Mouse (Mus musculus) embryonic facial prominence, embryonic 11.5 days (tissue): ENCODE data around the gene Pou2f1. TPM values are rescaled to one million over a fixed set of nuclear protein-coding genes. Genes with fewer than 3 reads are reported as not detected.

Source experiments
- ATAC-seq: fragments of 200-750 bp; cut with Nextera tagmentation; replicated peaks from 2 replicates; pipeline ENCODE4 v1.8.0; 2017; ENCODE audit warnings: low read depth; ENCODE audit not compliant: insufficient number of reproducible peaks, low FRiP score, low TSS enrichment
- DNase-seq: peaks from one replicate; pipeline ENCODE4 v3.0.0-alpha.2; 2015; ENCODE audit warnings: low spot score
- H3K27ac ChIP-seq: fragments of 300-500 bp; sonication (generic); replicated peaks from 2 replicates; pipeline ENCODE4 v1.5.1; 2014; ENCODE audit warnings: mild to moderate bottlenecking, low read depth, low read length, control low read depth
- H3K27me3 ChIP-seq: fragments of 300-500 bp; sonication (generic); 2 replicates; pipeline ENCODE4 v1.6.1; 2014; ENCODE audit warnings: mild to moderate bottlenecking, low read length, moderate library complexity, mixed read lengths; ENCODE audit not compliant: control insufficient read depth, insufficient read depth
- H3K36me3 ChIP-seq: fragments of 300-500 bp; sonication (generic); replicated peaks from 2 replicates; pipeline ENCODE4 v1.6.1; 2014; ENCODE audit warnings: low read depth, mild to moderate bottlenecking, low read length, moderate library complexity, mixed read lengths; ENCODE audit not compliant: control insufficient read depth, insufficient read depth
- H3K4me1 ChIP-seq: fragments of 300-500 bp; sonication (generic); 2 replicates; pipeline ENCODE4 v1.6.1; 2014; ENCODE audit warnings: low read length, mixed read lengths; ENCODE audit not compliant: control insufficient read depth, insufficient read depth
- H3K4me2 ChIP-seq: fragments of 300-500 bp; sonication (generic); 2 replicates; pipeline ENCODE4 v1.6.1; 2014; ENCODE audit warnings: low read depth, mild to moderate bottlenecking, control low read depth, low read length, moderate library complexity
- H3K4me3 ChIP-seq: fragments of 300-500 bp; sonication (generic); 2 replicates; pipeline ENCODE4 v1.5.1; 2014; ENCODE audit warnings: low read depth, low read length, control low read depth
- H3K9ac ChIP-seq: fragments of 300-500 bp; sonication (generic); replicated peaks from 2 replicates; pipeline ENCODE4 v1.6.1; 2014; ENCODE audit warnings: mild to moderate bottlenecking, control low read depth, low read length
- H3K9me3 ChIP-seq: fragments of 300-500 bp; sonication (generic); replicated peaks from 2 replicates; pipeline ENCODE4 v1.6.1; 2016; ENCODE audit warnings: mild to moderate bottlenecking, low read length, inconsistent platforms, mixed read lengths; ENCODE audit not compliant: control insufficient read depth
- WGBS: fragments of 180-500 bp; shearing (Covaris S2); extraction: QIAGEN DNeasy Blood & Tissue Kit; methylation state at CpG from one replicate; pipeline ENCODE4 v1.1.7; 2014; 5-methylcytosine and 5-hydroxymethylcytosine counted together
- polyA plus RNA-seq: library from polyadenylated mRNA; unstranded; fragments of >200 nt; fragmentation: Nextera tagmentation; extraction: Ambion mirVana; gene quantifications from 2 replicates; pipeline ENCODE4 v1.2.1, GENCODE M21; 2014

Pou2f1 gene
- polyA plus RNA-seq, 1 experiment from 2014 or later, result 22.8 TPM

DNA sequence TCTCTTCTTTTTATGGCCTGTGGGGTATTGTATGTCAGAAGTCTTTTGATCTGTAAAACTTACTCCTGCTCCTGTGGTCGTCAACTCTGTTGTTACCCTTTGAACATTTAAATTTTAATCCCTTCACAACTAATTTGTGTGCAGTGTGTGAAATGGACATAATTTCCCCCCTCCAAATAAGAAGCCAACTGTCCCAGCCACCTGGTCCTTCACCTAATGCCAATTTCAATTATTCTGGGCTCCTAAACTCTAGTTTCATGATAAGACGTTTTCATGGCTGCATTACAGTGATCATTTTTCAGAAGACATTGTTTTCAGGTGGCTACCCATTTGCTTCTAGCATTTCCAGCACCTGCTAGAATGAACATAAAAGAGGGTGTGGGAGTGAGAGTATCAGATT, 13.9 kb downstream of the Pou2f1 start:
- DNase-seq (no peak), ATAC-seq (no peak)
- H3K4me2 ChIP-seq, result no peak overlapping the region
- H3K27ac ChIP-seq, result no peak overlapping the region
- WGBS, result 82% methylated on average over 2 of the region's 2 CpGs
- H3K9ac ChIP-seq, result no peak overlapping the region
- no peak overlapping the region for H3K4me3 ChIP-seq
- H3K36me3 ChIP-seq, result no peaks in the 10 kb centered on the region
- H3K4me1 ChIP-seq, result no peaks in the 10 kb centered on the region
- H3K27me3 ChIP-seq, result no peaks in the 10 kb centered on the region
- no peaks in the 10 kb centered on the region for H3K9me3 ChIP-seq

DNA sequence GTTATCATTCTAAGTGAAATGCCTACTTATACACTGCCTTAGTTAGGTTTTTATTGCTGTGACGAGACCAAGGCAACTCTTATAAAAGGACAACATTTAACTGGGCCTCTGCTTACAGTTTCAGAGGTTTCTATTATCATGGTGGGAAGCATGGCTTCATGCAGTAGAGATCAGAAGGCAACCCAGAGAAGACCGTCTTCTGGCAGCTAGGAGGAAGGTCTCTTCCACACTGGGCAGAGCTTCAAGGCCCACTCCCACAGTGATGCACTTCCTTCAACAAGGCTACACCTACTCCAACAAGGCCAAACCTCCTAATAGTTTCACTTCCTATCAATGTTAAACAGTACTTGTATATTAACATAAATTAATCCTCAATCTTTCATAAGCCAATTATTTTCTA, 14.4 kb downstream of the Pou2f1 start:
- no peak for DNase-seq
- no peaks in the 10 kb centered on the region for H3K27me3 ChIP-seq
- H3K9me3 ChIP-seq, result no peaks in the 10 kb centered on the region
- no peak overlapping the region for H3K4me2 ChIP-seq
- no peak overlapping the region for H3K27ac ChIP-seq
- H3K4me3 ChIP-seq, result no peak overlapping the region
- ATAC-seq, result no peak
- H3K36me3 ChIP-seq, result no peaks in the 10 kb centered on the region
- H3K9ac ChIP-seq, result no peak overlapping the region
- no peaks in the 10 kb centered on the region for H3K4me1 ChIP-seq
- WGBS, result 92% methylated on average over 2 of the region's 2 CpGs

DNA sequence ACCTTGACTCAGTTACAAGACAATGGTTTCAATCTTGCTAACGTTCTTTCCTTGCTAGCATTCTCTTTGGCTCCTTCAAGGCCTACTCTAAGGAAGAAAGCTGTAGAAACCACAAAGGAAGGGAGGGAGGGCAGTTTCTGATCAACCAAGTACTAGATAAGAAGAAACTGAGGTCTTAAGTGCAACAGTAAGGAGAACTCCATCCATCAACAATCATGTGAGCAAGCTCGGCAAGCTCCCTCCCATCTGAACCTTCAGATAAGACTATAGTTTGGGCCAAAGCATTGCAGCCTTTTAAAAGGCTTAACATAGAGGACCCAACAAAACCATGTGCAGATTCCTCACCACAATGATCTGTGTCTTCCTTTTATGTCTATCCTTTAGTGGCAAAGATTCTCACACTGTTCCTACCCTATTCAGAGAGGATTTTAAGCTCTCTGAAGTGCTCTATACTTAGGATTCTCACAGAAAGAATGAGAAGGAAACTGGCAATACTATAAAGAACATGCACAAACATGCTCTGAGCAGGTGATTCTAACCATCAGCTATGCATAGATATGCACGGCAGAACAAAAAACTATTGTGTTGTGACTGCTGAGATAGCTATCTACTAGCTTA, 16.6 kb downstream of the Pou2f1 start:
- WGBS, result 81% methylated on average over 3 of the region's 3 CpGs
- Histone ChIP-seq H3K4me1 (no peaks in the 10 kb centered on the region), H3K4me3 (no peak overlapping the region), H3K4me2 (no peak overlapping the region), H3K9ac (no peak overlapping the region), H3K36me3 (no peaks in the 10 kb centered on the region), H3K27me3 (no peaks in the 10 kb centered on the region), H3K27ac (no peak overlapping the region), H3K9me3 (no peaks in the 10 kb centered on the region)
- ATAC-seq (no peak), DNase-seq (no peak)

DNA sequence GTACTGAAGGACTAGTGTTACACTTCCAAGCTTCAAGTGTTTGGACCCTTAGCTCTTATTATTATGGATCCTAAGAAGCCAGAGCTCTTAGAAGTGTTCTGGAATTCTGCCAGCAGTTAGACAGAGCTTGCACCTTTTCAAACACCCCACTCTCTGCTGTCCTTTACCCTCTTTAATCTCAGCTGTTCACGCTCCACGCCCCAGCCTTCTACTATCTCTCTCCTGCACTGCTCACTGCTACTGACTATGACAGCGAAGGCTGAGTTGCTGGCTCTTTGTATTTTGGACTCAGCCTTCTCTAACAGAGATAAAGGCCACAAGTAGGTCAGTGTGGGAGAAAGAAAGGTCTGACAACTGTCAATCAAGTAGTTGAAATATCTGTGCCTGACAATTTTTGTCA, 17.3 kb downstream of the Pou2f1 start:
- 95% methylated on average over 3 of the region's 3 CpGs for WGBS
- H3K9ac ChIP-seq, result no peak overlapping the region
- H3K36me3 ChIP-seq, result no peaks in the 10 kb centered on the region
- ATAC-seq (no peak), DNase-seq (no peak)
- H3K4me1 ChIP-seq, result no peaks in the 10 kb centered on the region
- no peak overlapping the region for H3K4me2 ChIP-seq
- H3K9me3 ChIP-seq, result no peaks in the 10 kb centered on the region
- no peaks in the 10 kb centered on the region for H3K27me3 ChIP-seq
- no peak overlapping the region for H3K27ac ChIP-seq
- H3K4me3 ChIP-seq, result no peak overlapping the region

DNA sequence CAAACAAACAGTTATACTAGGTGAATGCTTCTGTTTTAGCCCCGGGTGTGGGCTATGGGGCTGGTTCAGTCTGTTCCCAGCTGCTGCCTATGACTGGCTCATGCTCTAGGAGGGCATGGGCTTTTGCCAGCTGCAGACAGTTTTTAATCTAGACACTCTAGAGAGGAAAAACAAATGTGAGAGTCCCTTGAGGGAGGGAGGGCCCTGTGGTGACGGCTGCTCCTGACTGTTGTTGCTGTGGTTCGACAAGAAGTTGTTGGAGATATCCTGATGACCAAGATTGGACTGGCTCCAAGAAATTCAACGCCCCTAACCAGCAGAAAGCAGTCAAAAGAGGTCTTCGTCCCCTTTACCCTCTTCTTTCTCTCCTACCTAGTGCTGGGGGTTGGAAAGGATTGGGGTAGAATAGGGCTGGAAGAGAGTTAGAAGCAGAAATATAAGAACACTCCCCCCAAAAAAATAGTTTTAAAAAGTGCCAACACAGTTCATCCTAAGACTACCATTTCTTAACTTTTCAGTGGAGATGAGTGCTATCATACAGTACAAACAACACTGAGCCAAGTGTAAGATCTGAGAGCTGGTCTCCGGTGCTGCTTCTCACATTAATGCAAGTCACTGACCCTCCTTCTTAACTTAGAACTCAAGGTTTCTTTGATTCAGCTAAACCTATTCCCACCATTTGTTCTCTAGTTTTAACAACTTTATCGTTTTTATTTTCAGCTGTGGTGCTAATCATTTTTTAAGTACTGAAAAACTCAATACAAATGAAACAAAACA, 25.6 kb downstream of the Pou2f1 start:
- 75% methylated on average over 7 of the region's 7 CpGs for WGBS
- Histone ChIP-seq H3K27me3 (no peaks in the 10 kb centered on the region), H3K9me3 (no peaks in the 10 kb centered on the region), H3K4me1 (no peaks in the 10 kb centered on the region), H3K4me3 (no peak overlapping the region), H3K9ac (no peak overlapping the region), H3K27ac (no peak overlapping the region), H3K36me3 (no peaks in the 10 kb centered on the region), H3K4me2 (no peak overlapping the region)
- DNase-seq (no peak), ATAC-seq (no peak)

DNA sequence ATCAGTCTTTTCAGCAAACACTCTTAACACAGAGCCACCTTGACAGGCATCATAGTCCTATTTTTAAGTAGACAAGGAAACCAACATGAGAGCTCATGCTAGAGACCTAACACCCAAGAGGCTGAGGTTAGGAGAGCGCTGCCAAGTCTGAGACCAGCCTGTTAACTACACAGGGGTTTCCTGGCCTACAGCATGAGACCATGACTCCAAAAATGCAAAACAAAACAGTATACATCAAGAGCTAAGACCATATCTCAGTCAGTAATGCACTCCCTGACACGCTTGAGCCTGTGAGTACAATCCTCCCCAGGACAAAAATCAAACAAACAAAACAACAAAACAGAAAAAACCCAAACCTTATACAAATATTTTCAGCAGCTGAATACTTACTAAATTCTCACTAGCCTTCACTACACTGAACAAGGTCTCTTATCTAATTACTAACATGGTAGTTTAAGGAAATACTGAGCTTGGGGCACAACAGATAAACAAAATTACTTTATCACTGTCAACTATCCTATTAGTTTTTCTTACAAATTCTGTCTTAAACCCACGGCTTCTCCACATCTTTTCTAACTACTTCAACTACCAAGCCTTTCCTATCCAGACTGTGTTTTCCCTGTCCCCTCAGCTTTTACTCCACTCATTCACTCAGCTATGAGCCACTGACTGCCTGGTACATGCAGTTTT, 33.3 kb downstream of the Pou2f1 start:
- H3K27me3 ChIP-seq, result no peaks in the 10 kb centered on the region
- no peaks in the 10 kb centered on the region for H3K4me1 ChIP-seq
- WGBS, result 90% methylated on average over 3 of the region's 3 CpGs
- H3K27ac ChIP-seq, result no peak overlapping the region
- H3K9ac ChIP-seq, result no peak overlapping the region
- H3K9me3 ChIP-seq, result no peaks in the 10 kb centered on the region
- H3K4me3 ChIP-seq, result no peak overlapping the region
- H3K36me3 ChIP-seq, result no peaks in the 10 kb centered on the region
- no peak for DNase-seq
- no peak overlapping the region for H3K4me2 ChIP-seq
- ATAC-seq, result no peak

DNA sequence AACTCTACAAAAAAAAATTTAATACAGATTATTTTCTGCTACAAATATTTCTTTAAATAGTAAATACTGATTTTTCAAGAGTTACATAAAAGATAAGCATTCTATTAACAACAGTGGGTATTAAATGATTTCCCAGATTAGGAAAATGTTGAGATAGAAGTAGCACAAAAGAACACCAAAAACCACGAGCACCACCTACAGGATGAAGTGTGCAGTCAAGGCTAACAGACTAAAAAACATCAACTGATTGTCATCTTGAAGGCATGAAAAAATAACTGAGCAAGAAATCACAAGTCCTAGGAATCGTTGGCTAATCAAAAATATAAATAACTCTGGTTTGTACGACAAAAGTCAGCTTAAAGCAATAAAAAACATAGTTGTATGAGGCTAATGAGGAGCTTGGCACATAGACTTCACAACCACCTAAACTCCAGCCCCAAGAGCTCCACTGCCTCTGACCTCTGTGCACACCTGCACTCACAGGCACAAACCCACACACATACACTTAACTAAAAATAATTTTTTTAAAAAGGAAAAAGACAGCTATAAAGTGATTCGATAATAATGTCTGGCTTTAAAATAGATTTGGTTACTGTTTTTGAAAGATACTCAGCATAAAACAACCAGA, 35.3 kb downstream of the Pou2f1 start:
- H3K9me3 ChIP-seq, result no peaks in the 10 kb centered on the region
- no peak overlapping the region for H3K27ac ChIP-seq
- DNase-seq (peak; percentile 67), ATAC-seq (no peak)
- H3K4me2 ChIP-seq, result no peak overlapping the region
- 54% methylated on average over 4 of the region's 4 CpGs for WGBS
- H3K9ac ChIP-seq, result no peak overlapping the region
- H3K36me3 ChIP-seq, result no peaks in the 10 kb centered on the region
- no peaks in the 10 kb centered on the region for H3K4me1 ChIP-seq
- no peaks in the 10 kb centered on the region for H3K27me3 ChIP-seq
- H3K4me3 ChIP-seq, result no peak overlapping the region
